12 mouse cellular contexts compared by ENCODE assay signal in the genomic region with DNA sequence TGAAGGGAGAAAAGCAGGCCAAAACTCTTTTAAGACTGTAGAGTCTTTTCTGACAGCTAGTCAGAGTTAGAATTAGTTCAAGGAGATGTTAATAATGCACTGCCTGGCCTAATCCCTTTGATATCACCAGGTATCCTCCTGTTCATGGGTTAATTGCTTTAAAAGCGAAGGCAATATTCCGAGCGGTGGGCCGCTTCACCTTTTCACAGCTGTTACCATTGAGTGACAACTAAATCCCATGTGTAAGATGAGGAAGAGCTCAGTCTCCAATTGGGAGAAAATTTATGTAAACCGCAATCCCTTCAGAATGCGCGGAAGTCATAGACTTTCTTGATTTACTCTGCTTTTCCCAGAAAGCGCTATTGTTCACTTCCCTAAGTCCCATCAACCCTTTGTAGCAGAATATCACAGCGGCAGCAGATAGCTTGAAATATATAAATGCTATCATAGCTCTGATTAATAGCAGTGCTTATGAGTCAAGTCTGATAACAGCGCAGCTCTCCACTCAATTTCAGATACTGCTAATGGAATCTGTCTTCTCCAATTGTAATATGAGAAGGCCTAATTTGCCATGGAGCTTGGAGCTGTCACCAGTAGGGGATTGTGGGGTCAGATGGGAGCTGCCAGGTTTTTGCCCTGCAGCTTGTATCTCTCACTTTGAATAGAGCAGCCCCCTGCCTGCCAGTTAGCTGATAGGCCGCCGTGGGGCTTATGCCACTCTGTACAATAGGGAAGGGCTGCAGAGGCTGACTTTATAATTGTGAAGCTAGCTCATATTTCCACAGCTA. TPM values are rescaled to one million over a fixed set of nuclear protein-coding genes. Genes with fewer than 3 reads are reported as not detected.
DNase-seq lines count a peak whose midpoint lies in the region; ATAC-seq and TF ChIP-seq lines count a peak whose summit lies in the region.
"Had no signal": no experiment of that assay in that cellular context is flagged by ENCODE, and none has a peak within 500 bp of the region (broad histone marks: within the 10 kb centered on the region; RNA-seq: fewer than 3 reads in every experiment).

No protein-coding gene starts in this region.

- no peak overlapping the region for H3K4me3 ChIP-seq in forebrain, embryonic 10.5 days
- H3K4me3 ChIP-seq in forebrain, embryonic 15.5 days, result no peak overlapping the region
- H3K4me3 ChIP-seq in midbrain, embryonic 12.5 days, result no peak overlapping the region
- H3K4me3 ChIP-seq in stomach, postnatal 0 days (ENCODE audit: low read depth, low read length), result no peak overlapping the region
- H3K4me3 ChIP-seq: heart, adult 2 months had no signal

- no peak overlapping the region for H3K27ac ChIP-seq in forebrain, embryonic 10.5 days
- H3K27ac ChIP-seq in forebrain, embryonic 15.5 days (replicated peaks), result no peak overlapping the region
- peak overlapping the region; percentile 60 for H3K27ac ChIP-seq in midbrain, embryonic 12.5 days (replicated peaks)
- no peak overlapping the region for H3K27ac ChIP-seq in stomach, postnatal 0 days (replicated peaks)
- H3K27ac ChIP-seq: liver, embryonic 14.5 days had no signal

- DNase-seq in forebrain, embryonic 10.5 days (ENCODE audit: extremely low spot score, low spot score), result peak; percentile 27
- peak; percentile 69 for DNase-seq in embryo, embryonic 10.5 days (ENCODE audit: low spot score)
- no peak for DNase-seq in stomach, postnatal 0 days (ENCODE audit: low spot score)
- no peak for DNase-seq in spleen, postnatal 10 days (ENCODE audit: low spot score in 2 of 2)
- DNase-seq: cerebellum, adult 9-11 months; heart, adult 2 months had no signal

- H3K4me2 ChIP-seq in forebrain, embryonic 15.5 days (replicated peaks), result no peak overlapping the region
- H3K4me2 ChIP-seq in midbrain, embryonic 12.5 days (replicated peaks), result peak overlapping the region; percentile 37
- H3K4me2 ChIP-seq in stomach, postnatal 0 days (replicated peaks; ENCODE audit: low read depth), result no peak overlapping the region

- H3K36me3 ChIP-seq in forebrain, embryonic 10.5 days (replicated peaks), result peaks cover 28% of the 10 kb centered on the region
- H3K36me3 ChIP-seq in forebrain, embryonic 15.5 days, result peaks cover 12% of the 10 kb centered on the region; the same call in 1 of the 2 replicates
- H3K36me3 ChIP-seq in midbrain, embryonic 12.5 days, result peaks cover 13% of the 10 kb centered on the region
- peaks cover 6% of the 10 kb centered on the region; the same call in 1 of the 2 replicates for H3K36me3 ChIP-seq in stomach, postnatal 0 days (ENCODE audit: control insufficient read depth, insufficient read depth, low read length)

- no peak overlapping the region for H3K9ac ChIP-seq in forebrain, embryonic 15.5 days (replicated peaks)
- no peak overlapping the region for H3K9ac ChIP-seq in midbrain, embryonic 12.5 days (replicated peaks)
- H3K9ac ChIP-seq in stomach, postnatal 0 days (ENCODE audit: low read length), result no peak overlapping the region
- H3K9ac ChIP-seq: liver, embryonic 14.5 days had no signal

- no peak for TF ChIP-seq CTCF in stomach, postnatal 0 days (IDR thresholded peaks at IDR 0.05; ENCODE audit: low read depth)

- peaks cover 40% of the 10 kb centered on the region for H3K4me1 ChIP-seq in forebrain, embryonic 10.5 days
- H3K4me1 ChIP-seq in forebrain, embryonic 15.5 days, result no peaks in the 10 kb centered on the region
- H3K4me1 ChIP-seq in midbrain, embryonic 12.5 days, result peaks cover 19% of the 10 kb centered on the region
- no peaks in the 10 kb centered on the region for H3K4me1 ChIP-seq in stomach, postnatal 0 days (replicated peaks; ENCODE audit: control insufficient read depth, insufficient read depth)

- ATAC-seq in forebrain, embryonic 15.5 days (replicated peaks), result no peak
- ATAC-seq in granulocyte monocyte progenitor cell, adult 5-6 weeks (replicated peaks; ENCODE audit: poor library complexity, severe bottlenecking), result peak; percentile 24; the same call in 1 of the 2 replicates
- peak; percentile 95 for ATAC-seq in midbrain, embryonic 12.5 days (ENCODE audit: low FRiP score, low read depth)
- no peak for ATAC-seq in stomach, postnatal 0 days (ENCODE audit: low FRiP score, low TSS enrichment)
- no peak for ATAC-seq in erythroblast, adult 5-6 weeks (replicated peaks; ENCODE audit: low FRiP score, poor library complexity, severe bottlenecking)

- no peaks in the 10 kb centered on the region; the same call in 1 of the 2 replicates for H3K9me3 ChIP-seq in forebrain, embryonic 10.5 days
- no peaks in the 10 kb centered on the region for H3K9me3 ChIP-seq in forebrain, embryonic 15.5 days
- H3K9me3 ChIP-seq in midbrain, embryonic 12.5 days, result no peaks in the 10 kb centered on the region
- no peaks in the 10 kb centered on the region for H3K9me3 ChIP-seq in stomach, postnatal 0 days (ENCODE audit: control insufficient read depth, low read length)
- H3K9me3 ChIP-seq: G1E had no signal

- 48% methylated on average over 12 of the region's 12 CpGs for WGBS in forebrain, embryonic 10.5 days
- 52% methylated on average over 12 of the region's 12 CpGs for WGBS in forebrain, embryonic 15.5 days
- 33% methylated on average over 12 of the region's 12 CpGs for WGBS in midbrain, embryonic 12.5 days
- 81% methylated on average over 12 of the region's 12 CpGs for WGBS in stomach, postnatal 0 days

- no peak for TF ChIP-seq EP300 in stomach, postnatal 0 days (optimal IDR thresholded peaks at IDR 0.05)

- H3K27me3 ChIP-seq in forebrain, embryonic 10.5 days (ENCODE audit: poor library complexity, severe bottlenecking), result no peaks in the 10 kb centered on the region
- no peaks in the 10 kb centered on the region for H3K27me3 ChIP-seq in forebrain, embryonic 15.5 days
- no peaks in the 10 kb centered on the region for H3K27me3 ChIP-seq in midbrain, embryonic 12.5 days
- no peaks in the 10 kb centered on the region for H3K27me3 ChIP-seq in stomach, postnatal 0 days (ENCODE audit: control insufficient read depth, insufficient read depth, low read length)

RNA-seq across cellular contexts. Expression of gene Tmem260, which starts 10.6 kb away (rescaled TPM):
- polyA plus RNA-seq in forebrain, embryonic 10.5 days (2016; fragmentation: Nextera tagmentation; extraction: Ambion mirVana), result 18.5 and 18.7 TPM in 2 replicates
- 17.7 and 18.3 TPM in 2 replicates for polyA plus RNA-seq in forebrain, embryonic 15.5 days (2015; fragmentation: Nextera tagmentation; extraction: Ambion mirVana)
- 21.3 and 22.0 TPM in 2 replicates for total RNA-seq in granulocyte monocyte progenitor cell, adult 5-6 weeks (2014; fragmentation: Nextera tagmentation)
- total RNA-seq in granulocyte monocyte progenitor cell, adult 5-6 weeks (2017), result 20.2 and 22.2 TPM in 2 replicates
- polyA plus RNA-seq in midbrain, embryonic 12.5 days (2016; fragmentation: Nextera tagmentation; extraction: Ambion mirVana), result 29.1 and 30.4 TPM in 2 replicates
- 6.8 and 7.8 TPM in 2 replicates for polyA plus RNA-seq in stomach, postnatal 0 days (2015; fragmentation: Nextera tagmentation; extraction: Ambion mirVana)
- total RNA-seq in erythroblast, adult 5-6 weeks (2015; ENCODE audit: low replicate concordance), result 4.6 and 7.7 TPM in 2 replicates
- total RNA-seq in erythroblast, adult 5-6 weeks (2017; ENCODE audit: low replicate concordance), result 7.9 and 8.9 TPM in 2 replicates

Comparison
In these comparisons a context has a peak if more than half of its experiments do, and no peak if none do; other contexts are left out.
1. DNase-seq: peak in forebrain, embryonic 10.5 days (single experiment) and embryo, embryonic 10.5 days (single experiment); none in stomach, postnatal 0 days (single experiment) and spleen, postnatal 10 days (0 of 2).
2. ATAC-seq: peak in granulocyte monocyte progenitor cell, adult 5-6 weeks (single experiment) and midbrain, embryonic 12.5 days (single experiment); none in forebrain, embryonic 15.5 days (single experiment), stomach, postnatal 0 days (single experiment) and erythroblast, adult 5-6 weeks (single experiment).